ENCODE assay signal across 18 mouse cellular contexts in the genomic region with DNA sequence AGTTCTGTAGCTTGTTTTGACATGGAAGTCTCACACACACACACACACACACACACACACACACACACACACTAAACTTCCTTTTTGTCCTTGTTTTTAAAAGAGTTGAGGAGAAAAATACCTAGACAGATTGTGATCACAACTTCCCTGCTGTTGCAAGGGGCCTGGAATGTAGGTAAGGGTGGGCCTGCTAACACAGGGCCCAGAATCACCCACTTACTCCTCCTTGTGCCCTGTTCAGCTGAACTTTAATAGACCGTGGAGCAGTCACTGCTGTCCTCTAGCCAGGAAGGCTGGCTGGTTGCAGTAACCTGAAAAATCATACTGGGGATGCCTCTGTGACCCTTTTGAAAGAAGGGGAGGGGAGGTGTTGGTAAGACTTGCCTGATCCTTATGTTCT.
"Had no signal": no experiment of that assay in that cellular context is flagged by ENCODE, and none has a peak within 500 bp of the region (broad histone marks: within the 10 kb centered on the region; RNA-seq: fewer than 3 reads in every experiment).

No protein-coding gene starts in this region.

- H3K9ac ChIP-seq: lung, embryonic 14.5 days; midbrain, embryonic 13.5 days; midbrain, embryonic 15.5 days; neural tube, embryonic 13.5 days; neural tube, embryonic 15.5 days had no signal

- ATAC-seq: midbrain, embryonic 13.5 days; midbrain, embryonic 15.5 days had no signal

- H3K9me3 ChIP-seq: midbrain, embryonic 10.5 days; midbrain, embryonic 13.5 days; midbrain, embryonic 15.5 days; neural tube, embryonic 13.5 days; neural tube, embryonic 15.5 days had no signal

- H3K4me2 ChIP-seq: lung, embryonic 14.5 days; midbrain, embryonic 13.5 days; midbrain, embryonic 15.5 days; neural tube, embryonic 13.5 days; neural tube, embryonic 15.5 days had no signal

- H3K27me3 ChIP-seq: midbrain, embryonic 13.5 days; midbrain, embryonic 15.5 days; neural tube, embryonic 13.5 days; neural tube, embryonic 15.5 days had no signal

- H3K27ac ChIP-seq: midbrain, embryonic 10.5 days; midbrain, embryonic 13.5 days; midbrain, embryonic 15.5 days; neural tube, embryonic 13.5 days; neural tube, embryonic 15.5 days had no signal

- H3K4me3 ChIP-seq: midbrain, embryonic 10.5 days; midbrain, embryonic 13.5 days; midbrain, embryonic 15.5 days; myocyte; neural tube, embryonic 13.5 days; neural tube, embryonic 15.5 days had no signal

- H3K4me1 ChIP-seq: midbrain, embryonic 10.5 days; midbrain, embryonic 13.5 days; midbrain, embryonic 15.5 days; neural tube, embryonic 13.5 days; neural tube, embryonic 15.5 days had no signal

- DNase-seq: lung, adult 18-20 months; lung, embryonic 14.5 days; lung, postnatal 10 days; lung, postnatal 4 days; retina, postnatal 1 day; right cerebral cortex, adult 18-20 months; right cerebral cortex, postnatal 25 days; right cerebral cortex, postnatal 4 days; spleen, adult 18-20 months; thymus, adult 18-20 months; thymus, postnatal 14 days; thymus, postnatal 36 days had no signal

- H3K36me3 ChIP-seq: midbrain, embryonic 10.5 days; midbrain, embryonic 13.5 days; midbrain, embryonic 15.5 days; neural tube, embryonic 13.5 days; neural tube, embryonic 15.5 days had no signal
